Mouse (Mus musculus) heart, adult 8-10 months (tissue): ENCODE measurements at regions not wholly inside any gene's neighbourhood (a gene's known extent, or its start where the extent isn't known, plus 50 kb on each side); places are given as distances from the start of the nearest gene placed in this dataset.
A peak's percentile ranks its signal among the peaks of the same experiment; 100 is the strongest.

Source experiments
- DNase-seq: peaks from one replicate; pipeline ENCODE4 v3.0.0; 2022; ENCODE audit warnings: low spot score

DNA sequence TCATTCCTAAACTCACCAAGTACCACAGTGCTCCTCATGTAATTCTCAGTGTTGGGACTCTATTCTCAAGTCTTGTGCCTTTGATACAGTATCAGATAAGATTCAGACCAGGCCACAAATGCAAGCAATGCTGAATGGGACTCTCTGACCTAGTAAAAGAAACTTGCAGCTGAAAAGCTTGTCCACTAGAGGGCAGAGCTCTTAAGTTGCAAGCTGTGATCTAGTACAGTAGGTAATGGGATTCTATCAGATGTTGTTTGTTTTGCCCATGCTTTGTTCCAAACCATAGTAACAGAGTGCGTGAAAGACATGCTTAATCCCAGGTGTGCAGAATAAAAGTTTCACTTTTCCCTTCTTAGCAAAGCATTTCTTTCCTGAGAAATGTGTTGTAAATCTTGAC, 383.2 kb upstream of the Chrm2 start:
- no peak for DNase-seq

DNA sequence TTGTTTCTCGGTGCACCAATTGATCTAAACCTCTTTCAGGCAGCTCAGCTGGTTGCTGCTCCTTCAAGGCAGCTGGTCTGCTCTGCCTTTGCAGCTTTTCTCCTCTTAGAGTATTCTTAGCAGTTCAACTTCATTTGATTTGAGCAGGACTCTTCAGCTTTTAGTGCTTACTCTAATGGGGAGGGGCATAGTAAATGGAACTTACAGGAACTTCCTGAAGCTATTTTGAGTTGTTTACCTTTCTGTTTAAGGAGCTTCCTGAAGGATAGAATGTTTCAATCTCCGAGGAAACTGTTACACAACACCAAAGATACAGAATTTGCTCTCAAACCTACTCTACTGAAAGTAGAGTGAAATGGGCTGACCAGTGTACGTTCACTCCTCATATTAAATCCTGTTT, 385.8 kb upstream of the Chrm2 start:
- no peak for DNase-seq

DNA sequence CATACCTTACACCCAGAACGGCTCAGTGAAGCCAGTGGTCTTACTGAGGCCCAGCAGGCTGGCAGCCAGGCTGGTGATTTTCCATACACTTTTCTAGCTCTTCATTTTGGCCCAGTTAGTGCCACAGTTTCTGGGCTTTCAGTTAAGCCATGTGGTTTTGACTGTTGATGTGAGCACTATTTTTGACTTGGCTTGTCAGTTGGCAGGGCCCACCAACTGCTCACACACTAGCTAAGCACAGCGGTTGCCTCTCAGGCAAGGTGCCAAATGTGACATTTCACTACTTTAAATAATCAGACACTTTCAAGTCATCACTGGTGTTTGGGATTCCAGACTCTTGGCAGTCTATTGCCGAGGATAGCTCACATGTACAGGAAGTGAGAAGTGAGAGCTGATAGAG, 399.0 kb upstream of the Chrm2 start:
- peak; percentile 58 for DNase-seq

DNA sequence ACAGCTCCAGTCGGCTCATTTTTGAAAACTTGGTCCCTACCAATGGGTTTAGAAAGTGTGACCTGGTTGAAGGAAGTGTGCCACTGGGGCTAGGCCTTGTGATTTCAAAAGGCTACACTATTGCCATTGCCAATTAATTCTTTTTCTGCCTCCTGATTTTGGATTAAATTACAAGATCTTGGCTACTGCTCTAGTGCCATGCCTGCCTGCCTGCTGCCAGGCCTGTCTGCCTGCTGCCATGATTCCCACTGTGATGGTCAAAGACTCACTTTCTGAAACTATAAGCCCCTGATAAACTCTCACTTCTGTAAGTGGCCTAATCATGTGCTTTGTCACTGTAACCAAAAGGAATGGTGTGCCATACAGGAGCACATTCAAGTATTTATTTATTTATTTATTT, 400.4 kb upstream of the Mtpn start:
- DNase-seq: no peak

DNA sequence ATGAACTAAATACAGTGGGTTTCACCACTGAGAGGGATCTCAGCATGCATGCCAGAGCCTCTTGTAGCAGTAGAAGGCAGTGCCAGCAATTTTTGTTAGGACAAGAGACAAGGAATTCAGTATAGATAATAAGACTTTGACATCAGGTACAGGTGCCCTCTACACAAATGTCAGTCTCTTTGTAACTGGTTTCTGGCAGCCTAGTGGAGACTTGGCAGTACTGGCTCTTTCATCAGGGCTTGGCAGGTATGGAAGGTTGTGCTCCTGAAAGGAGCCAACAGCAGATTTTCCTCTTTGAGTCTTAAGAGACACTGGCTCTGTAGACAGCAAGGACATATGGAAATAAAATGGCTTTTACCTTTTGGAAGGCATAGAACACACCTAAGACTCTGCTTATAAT, 384.5 kb upstream of the Mtpn start:
- DNase-seq: peak; percentile 15

DNA sequence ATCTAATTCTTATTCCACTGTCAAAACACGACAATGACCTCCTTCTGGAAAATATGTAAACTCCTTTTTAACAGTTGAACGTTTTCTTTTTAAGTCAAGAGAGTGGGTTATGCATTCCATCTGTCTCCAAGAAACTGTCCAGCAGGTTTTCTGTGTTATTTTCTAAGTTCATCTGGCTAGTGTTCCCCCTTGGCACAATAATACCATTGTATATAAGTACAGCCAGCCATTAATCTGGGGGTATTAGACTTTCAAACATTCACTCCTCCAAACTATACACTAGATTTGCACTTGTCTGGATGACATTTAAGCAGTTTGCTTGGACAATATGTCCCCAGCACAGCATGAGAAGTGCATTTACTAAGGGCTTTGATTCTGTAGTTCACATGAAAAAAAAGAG, 358.3 kb upstream of the Mtpn start:
- DNase-seq: no peak

DNA sequence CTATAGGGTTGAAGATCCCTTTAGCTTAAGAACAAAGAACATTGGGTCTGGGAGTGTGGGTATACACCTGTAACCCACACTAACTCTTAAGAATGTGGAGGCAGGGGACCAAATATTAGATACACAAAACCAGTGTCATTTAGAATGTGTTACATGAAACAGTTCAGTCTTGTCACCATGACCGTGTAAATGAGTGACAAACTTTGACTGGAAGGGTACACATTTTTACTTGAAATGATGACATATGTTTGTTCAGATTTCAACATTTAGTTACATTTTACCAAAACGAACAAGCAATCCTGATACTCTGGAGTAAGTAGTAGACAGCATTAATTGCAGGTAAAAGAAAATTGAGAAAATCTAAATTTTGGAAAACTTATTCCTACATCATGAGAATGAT, 356.0 kb upstream of the Mtpn start:
- no peak for DNase-seq

DNA sequence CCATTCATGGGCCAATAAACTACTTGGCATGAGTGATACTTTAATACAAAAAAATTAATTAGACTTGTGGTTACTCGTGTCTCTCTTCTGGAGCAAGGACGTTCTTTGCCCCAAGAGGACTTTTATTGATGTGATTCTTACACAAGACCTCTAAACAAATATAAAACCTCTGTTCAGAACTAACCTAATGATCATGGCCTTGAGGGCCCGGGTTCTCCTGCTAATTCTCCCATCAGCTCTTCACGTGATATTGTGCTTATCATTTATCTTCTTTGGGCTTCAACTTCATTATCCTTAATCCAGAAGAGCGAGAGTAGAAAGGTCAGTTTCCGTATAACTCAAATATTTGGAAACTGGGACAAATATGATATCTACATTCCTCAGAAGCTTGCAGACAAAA, 335.0 kb upstream of the Mtpn start:
- no peak for DNase-seq

DNA sequence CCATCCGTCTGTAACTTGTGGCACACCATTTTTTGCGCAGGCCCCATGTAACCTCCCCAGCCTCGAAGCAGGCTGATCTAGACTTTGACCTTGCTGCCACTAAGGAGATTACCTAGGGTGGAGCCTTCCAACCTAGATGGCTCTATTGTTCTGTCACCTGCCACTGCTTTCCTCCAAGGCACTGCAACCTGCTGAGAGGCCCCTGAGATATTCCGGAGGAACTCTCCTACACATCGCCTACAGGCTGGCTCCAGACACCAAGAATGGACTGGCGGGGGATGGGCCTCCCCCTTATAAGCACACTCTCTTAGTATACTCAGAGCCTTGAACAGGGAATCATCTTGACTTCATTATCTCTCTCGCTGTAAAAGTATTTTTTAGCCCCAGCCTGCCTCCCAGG, 331.7 kb upstream of the Mtpn start:
- DNase-seq: no peak

DNA sequence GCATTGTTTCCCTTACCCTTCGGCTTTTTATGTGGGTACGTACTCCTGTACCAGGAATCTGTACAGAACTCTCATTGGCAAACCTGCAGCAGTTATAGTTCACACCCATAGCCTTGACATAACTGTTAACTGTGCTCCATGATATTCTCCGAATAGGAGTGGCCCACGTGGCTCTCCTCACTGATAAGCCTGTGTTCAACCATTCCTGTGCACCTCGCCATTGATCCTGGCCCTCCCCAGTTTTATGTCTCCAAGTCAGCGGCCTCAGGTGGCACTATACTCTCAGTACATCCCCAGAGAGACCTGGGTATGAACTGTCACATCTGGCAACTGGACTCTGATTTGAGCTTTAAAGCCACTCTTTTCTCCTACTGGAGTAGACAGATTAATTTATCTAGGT, 324.5 kb upstream of the Mtpn start:
- no peak for DNase-seq

DNA sequence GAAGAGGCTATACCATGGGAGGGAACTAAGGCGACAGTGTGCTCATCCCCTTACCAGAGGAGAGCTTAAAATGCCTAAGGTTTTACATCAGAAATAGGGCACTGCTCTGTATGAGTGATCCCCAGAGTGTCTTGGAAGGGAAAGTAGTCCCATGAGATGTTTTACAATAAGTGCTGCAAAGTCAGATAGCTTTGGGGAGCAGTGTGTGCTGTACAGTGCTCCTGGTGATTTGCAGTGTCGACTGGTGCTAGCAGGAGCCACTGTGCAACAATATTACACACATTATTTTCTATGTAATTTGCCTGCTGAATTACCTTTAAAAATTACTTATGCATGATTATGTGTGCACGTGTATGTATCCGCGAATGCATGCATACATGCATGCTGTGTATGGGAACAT, 314.3 kb upstream of the Mtpn start:
- no peak for DNase-seq

DNA sequence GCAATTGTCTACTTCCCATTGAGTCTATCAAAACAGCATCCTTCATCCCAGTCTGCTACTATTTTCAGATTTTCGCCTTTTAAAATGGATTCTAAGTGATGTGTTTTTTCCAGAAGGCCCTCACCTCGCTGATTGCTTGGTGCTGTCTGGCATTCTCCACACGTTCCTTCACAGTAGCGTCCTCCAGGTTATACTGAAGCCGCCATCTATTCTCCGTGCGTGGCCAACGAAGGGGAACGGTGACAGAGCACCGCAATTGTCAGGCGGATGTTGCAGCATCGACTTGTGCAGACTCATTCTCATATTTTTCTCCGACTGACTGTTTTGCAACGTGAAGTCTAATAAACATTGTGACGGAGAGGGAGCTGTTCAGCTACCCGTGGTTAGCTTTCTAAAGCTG, 277.0 kb upstream of the Mtpn start:
- no peak for DNase-seq

DNA sequence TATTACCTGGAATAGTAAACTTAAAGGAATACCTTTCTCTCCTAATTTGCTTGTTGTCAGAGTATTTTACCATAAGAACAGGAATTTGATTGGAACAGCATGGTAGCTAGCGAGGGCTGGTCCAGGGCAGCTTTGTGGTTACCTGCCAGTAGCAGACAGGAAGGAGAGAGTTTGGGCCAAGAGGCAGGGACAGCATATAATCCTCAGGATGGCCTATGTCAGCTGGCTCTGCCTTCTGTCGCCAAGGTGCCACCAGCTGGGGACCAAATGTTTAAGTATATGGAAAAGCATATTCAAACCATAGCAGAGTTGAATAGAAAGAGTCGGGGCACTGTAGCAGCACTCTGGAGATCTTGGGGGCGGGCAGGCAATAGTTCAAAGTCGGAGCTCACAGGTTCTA, 274.8 kb upstream of the Mtpn start:
- DNase-seq: no peak

DNA sequence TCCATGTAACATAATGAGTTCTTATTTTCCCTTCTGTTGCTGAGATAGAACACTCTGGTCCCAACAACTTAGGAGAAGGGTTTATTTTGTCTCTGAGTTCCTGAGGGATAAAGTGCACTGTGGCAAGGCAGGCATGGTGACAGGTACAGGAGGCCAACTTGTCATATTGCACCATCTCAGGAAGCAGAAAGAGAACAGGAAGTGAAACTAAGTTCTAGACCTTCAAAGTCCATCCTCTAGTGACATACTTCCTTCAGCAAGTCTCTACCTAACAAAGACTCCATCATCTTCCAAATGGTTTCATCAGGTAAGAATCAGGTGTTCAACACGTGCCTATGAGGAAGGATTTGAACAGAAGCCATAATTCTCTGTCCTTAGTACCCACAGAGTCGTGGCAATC, 266.1 kb upstream of the Mtpn start:
- no peak for DNase-seq

DNA sequence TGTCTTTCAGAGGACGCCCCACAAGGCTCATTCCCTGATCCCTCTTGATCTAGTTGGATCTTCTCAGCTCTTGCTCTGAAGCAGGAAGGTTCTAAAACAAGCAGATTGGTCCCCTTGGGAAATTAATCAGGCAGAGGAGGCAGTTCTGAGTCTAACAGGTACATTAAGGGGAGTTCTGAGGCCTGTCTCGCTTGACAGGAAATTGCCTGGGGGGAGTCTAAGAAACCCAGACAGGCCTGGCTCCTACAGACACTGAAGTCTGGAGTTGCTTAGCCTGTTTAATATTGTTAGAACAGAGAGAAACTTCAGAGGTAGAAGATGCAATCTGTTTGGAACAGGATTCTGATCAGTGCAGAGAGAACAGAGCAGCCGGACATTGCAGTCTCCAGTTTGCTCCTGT, 264.4 kb upstream of the Mtpn start:
- DNase-seq: no peak

DNA sequence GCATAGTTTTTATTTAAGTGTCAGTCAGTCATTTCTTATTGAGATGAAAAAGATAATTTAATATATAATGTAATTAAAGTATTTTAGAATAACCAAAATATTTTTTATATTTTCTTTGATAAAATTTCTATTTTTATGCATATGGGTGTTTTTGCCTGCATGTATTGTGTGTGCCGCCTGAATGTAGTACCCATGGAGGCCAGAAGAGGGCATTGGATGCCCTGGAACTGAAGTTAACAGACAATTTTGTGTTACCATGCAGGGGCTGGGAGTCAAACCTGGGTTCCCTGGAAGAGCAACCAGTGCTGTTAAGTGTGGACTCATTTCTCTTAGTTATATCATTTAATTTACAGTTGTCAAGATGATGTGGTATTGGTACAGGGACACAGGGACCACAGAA, 240.0 kb upstream of the Mtpn start:
- no peak for DNase-seq

DNA sequence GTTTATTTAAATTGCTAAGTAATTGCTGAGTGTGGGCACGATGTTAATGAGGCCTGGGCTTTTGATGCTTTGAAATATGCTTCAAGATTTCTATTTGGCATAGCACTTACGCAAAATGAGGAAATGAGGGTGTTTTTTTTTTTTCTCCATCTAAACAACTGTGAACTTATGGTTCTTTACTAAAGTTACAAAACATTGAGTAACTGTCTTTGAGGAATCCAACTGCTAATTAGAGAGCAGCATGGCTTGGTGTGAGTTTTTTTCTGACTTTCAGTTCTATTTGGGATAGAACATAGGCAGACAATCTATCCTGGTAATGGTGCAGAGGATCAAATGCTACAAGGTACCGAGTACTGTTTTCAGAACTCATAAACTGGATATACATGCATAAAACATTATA, 231.2 kb upstream of the Mtpn start:
- DNase-seq: no peak

DNA sequence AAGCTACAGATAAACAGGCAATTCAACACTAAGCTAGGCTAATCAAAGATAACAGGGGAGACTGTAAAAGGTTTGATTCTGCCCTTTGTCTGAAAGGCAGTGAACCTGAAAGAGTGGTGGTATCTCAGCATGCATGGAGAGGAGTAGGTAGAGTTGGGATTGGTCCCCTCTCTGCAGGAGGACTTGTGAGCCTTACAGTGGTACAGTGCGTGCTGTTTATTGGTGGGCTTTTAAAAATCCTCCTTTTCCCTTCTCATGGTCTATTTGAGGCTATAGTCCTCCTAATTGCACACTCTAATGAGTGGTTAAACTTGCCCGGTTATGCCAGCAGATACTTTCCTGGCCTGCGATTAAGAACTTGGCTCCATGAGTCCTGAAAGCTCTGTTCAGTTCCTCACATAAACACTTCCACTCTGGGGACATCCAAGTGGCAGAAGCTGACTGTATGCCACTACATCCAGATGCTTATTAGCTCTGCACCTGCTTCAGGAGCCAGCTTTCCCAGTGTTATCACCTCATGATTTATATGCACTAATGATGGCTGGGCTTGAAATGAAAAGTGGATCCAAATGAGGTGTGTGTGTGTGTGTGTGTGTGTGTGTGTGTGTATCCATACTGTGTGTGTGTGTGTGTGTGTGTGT, 220.0 kb upstream of the Mtpn start:
- no peak for DNase-seq

DNA sequence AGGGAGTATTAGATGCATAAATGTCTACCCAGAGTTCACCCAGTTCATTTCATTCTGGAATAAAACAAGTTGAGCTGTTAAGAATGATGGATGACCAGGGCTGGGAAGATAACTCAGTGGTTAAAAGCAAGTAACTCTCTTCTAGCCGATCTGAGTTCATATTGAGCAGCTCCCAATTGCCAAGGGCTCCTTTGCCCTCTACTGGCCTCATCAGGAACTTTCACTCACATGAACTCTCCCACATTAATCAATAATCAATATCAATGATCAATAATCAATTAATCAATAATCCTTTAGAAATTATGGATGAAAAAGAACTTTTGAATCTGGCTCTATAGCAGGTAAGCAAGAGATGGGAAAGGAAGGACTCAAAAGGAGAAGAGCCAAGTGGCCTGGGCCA, 206.3 kb upstream of the Mtpn start:
- no peak for DNase-seq

DNA sequence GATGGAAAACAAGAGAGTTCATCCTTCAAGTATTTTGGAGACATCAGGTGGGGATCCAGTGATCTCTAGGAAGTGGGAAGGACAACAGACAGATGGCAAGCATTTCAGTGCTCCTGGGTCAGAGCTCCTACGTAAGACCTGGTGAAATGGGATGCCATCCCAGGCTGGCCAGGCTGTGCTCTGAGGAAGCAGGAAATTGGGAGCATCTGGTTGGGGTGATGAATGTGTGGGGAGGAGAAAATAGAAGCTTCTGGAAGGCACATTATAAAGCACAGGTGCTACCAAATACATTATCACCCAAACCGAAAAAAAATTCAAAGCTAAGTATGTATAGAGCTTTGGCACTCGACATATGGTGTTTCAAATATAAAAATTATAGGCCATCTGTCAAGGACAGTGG, 165.9 kb upstream of the Mtpn start:
- DNase-seq: no peak

DNA sequence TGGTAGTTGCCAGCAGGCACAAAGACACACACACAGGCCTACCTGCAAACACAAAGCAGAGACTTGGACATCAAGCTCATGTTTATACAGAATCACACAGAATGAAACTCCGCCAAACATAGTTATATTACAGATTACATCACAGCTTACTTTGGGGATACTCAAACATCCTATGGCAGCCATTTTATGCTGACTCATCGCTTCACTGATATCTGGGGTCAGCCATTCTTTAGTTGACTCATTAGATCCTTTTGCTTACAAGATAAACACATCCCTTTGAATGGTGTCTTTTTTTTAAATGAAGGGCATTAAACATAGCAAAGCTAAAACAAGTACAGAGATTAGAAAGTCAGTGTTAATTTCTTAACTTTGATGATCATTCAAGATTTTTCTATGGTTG, 127.4 kb upstream of the Mtpn start:
- DNase-seq: no peak

DNA sequence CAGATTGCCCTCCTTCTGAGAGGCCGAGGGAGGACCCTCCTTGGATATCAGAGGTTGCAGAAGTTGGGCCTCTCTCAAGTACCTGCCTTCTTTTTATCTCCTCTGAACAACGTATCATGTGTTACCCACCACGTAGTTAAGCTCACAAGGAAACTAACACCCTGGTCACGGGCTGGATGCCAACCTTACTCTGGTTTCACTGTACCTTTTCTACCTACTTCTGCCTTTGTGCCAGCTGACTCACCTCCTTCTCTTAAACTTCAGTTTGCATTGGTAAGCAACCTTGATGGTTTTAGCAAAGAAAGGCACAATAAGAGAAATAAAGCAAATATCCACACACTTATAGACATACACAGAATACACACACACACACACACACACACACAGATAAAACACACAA, 111.7 kb upstream of the Mtpn start:
- no peak for DNase-seq

DNA sequence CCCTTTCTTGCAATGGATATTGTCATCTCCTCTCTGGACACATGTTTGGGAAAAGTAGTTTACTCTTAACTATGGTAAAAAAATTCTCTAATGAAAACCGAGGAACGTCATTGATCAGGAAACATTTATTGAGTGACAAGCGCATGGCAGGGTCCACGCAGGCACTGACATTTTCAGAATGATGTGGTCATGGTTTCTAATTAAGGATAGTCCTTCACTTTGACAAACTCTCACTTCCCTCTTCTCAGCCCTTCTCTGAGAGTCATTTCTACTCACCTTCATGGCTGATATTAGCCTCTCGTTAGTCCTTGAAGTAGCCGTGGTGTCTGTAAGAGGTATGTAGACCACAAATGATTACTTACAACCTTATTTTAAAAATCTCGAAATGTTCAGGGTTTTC, 105.5 kb upstream of the Mtpn start:
- DNase-seq: no peak

DNA sequence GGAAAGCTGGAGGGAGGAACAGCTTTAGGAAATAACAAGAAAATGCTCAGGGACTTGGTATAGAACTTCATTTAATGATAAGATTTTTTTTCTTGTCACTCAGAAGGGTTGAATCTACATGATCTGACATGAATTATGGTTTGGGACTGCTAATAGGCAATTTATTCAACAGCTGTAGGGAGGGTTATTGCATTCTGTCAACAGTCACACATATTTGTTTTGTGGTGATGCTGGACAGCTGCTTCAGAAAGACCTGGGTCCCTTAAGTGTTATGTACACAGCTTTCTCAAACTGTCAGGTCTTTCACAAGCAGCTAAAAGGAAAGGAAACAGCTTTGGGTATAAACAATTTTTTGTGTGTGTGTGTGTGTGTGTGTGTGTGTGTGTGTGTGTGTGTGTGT, 101.0 kb upstream of the Mtpn start:
- no peak for DNase-seq

DNA sequence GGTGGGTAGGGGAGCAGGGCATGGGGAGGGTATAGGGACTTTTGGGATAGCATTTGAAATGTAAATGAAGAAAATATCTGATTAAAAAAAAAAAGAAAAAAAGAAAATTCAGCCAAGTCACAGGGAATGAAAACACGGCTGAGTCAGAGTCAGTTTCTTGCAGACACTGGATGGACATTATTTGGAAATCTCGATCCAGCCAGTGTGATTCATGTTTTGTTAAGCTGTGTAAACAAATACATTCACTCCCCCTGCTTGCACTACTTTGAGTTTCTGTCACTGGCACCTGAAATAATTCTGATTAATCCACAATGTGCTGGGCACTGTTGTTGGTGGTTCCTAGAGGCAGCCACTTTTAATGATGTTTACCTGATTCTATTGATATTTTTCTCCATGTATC, 68.6 kb upstream of the Mtpn start:
- no peak for DNase-seq
